Mouse (Mus musculus) C2C12 (cell line): ENCODE measurements at regions not wholly inside any gene's neighbourhood (a gene's known extent, or its start where the extent isn't known, plus 50 kb on each side); places are given as distances from the start of the nearest gene placed in this dataset.

ENCODE experiments used
- CEBPB ChIP-seq: IDR thresholded peaks from one replicate; pipeline ENCODE4 v1.6.1; 2011; ENCODE audit warnings: low read depth, mild to moderate bottlenecking, control low read depth, moderate library complexity
- CTCF ChIP-seq: IDR thresholded peaks from one replicate; pipeline ENCODE4 v1.5.1; 2011; ENCODE audit not compliant: control insufficient read depth, insufficient read depth, insufficient read length

DNA sequence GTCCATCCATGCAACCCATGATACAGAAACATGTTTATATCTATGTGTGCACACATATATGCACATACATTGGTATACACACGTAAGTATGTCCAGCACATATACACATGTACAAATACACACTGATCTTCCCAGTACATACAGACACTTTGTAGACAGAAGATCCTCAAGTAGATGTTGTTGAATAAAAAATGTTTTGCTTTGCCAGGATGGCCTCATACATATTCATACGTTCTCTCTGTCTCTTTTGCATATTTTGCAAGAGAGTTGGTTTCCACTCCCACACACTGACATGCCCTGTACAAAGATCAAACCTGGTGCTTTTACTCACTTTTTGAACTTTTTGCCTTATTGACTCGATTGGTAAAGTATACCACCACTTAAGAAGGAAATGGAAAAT lies 148.5 kb downstream of the Lyplal1 start:
- TF ChIP-seq CTCF (no peak), CEBPB (no peak)
